Mouse (Mus musculus): ENCODE data around the gene Dcaf1.

The Dcaf1 gene

DNA sequence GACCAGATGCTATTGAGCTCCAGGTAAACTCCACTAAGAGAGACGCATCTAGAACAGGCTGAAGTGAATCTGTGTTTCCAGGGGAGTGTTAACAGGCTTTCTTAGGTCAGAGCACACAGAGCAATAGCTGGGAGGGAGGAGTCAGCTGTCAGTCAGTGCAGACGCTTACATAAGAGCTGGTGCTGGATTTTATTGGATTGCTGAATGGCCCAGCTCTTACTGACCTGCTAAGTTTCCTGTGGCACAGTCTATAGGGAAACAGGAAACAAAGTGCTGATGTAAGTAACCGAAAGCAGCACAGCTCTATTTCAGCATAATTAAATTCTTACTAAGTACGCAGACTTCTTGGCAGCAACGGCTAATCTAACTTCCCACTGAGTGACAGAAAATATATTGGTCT, 87.0 kb downstream of the Dcaf1 start:
- DNase-seq: peak; percentile 44

- peak; percentile 31 for DNase-seq
Observed at GRCm38 (mm10) chr9:106911624-106912023, 90.0 kb downstream of the Dcaf1 start.

DNA sequence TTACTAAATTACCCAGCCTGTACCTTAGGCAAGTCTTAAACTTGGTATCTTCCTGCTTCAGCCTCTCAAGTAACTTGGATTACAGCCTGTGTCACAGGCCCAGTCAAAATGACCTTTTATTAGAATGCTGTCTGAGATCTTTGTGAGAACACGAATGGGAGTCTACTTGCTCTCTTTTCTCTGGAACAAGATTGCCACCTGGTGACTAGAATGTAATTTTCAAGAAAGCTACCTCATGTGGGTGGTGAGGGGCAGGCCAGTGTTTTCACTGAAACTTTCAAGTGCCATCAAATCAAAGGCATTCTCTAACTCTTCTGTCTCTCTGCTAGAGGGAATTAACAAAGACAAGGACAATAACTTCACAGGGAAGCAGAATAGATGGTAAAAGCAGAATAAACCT, 92.1 kb downstream of the Dcaf1 start:
- peak; percentile 43 for DNase-seq

DNA sequence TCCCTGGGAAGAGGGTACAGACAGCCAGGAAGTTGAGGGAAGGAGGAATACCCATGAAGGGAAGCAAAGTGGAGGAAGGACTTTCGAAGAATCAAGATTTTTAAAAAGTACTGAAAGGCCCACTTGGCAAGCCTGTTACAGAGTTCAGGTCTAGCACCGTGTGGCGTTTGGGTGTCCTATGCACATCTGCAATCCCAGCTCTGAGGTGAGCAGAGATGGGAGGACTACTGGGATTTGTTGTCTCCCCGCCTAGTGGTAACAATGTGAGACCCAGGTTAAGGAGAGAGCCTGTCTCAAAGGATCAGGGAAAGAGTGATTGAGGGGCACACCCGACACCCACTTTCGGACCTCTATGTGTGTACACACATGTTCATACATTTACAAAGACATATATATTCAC, 93.2 kb downstream of the Dcaf1 start:
- DNase-seq: no peak
